Mouse (Mus musculus) C2C12 (cell line): ENCODE measurements around the gene Nup133. TPM values are rescaled to one million over a fixed set of nuclear protein-coding genes. Genes with fewer than 3 reads are reported as not detected.

Experiments
- H3K27me3 ChIP-seq: one replicate; pipeline ENCODE4 v1.6.1; 2011; ENCODE audit not compliant: control insufficient read depth, insufficient read depth, insufficient read length
- H3K36me3 ChIP-seq: one replicate; pipeline ENCODE4 v1.6.1; 2011; ENCODE audit not compliant: control insufficient read depth, insufficient read depth
- H3K4me3 ChIP-seq: one replicate; pipeline ENCODE4 v1.5.1; 2011; ENCODE audit warnings: mild to moderate bottlenecking, control low read depth; ENCODE audit not compliant: poor library complexity, insufficient read depth, severe bottlenecking
- H3K79me2 ChIP-seq: one replicate; pipeline ENCODE4 v1.6.1; 2011; ENCODE audit not compliant: control insufficient read depth, insufficient read depth
- H3K79me3 ChIP-seq: one replicate; pipeline ENCODE4 v1.6.1; 2011; ENCODE audit warnings: low read depth, control low read depth
- H3ac ChIP-seq: one replicate; pipeline ENCODE3; 2011; ENCODE audit warnings: low read depth; ENCODE audit not compliant: control insufficient read depth, insufficient read length
- CEBPB ChIP-seq: IDR thresholded peaks from one replicate; pipeline ENCODE4 v1.6.1; 2011; ENCODE audit warnings: low read depth, mild to moderate bottlenecking, control low read depth, moderate library complexity
- CTCF ChIP-seq: IDR thresholded peaks from one replicate; pipeline ENCODE4 v1.5.1; 2011; ENCODE audit not compliant: control insufficient read depth, insufficient read depth, insufficient read length
- FOSL1 ChIP-seq: IDR thresholded peaks from one replicate; pipeline ENCODE4 v1.8.0; 2011; ENCODE audit warnings: mild to moderate bottlenecking, low read length; ENCODE audit not compliant: poor library complexity, insufficient read depth, severe bottlenecking
- MAX ChIP-seq: IDR thresholded peaks from one replicate; pipeline ENCODE4 v1.6.1; 2011; ENCODE audit warnings: mild to moderate bottlenecking, control low read depth
- MYOD1 ChIP-seq: IDR thresholded peaks from one replicate; pipeline ENCODE4 v1.6.1; 2011; ENCODE audit warnings: low read depth; ENCODE audit not compliant: control insufficient read depth, insufficient read length
- MYOG ChIP-seq: IDR thresholded peaks from one replicate; pipeline ENCODE4 v1.6.1; 2011; ENCODE audit not compliant: control insufficient read depth, insufficient read length; ENCODE audit errors: extremely low read depth
- USF1 ChIP-seq: IDR thresholded peaks from one replicate; pipeline ENCODE4 v1.6.1; 2011; ENCODE audit warnings: low read depth, mild to moderate bottlenecking, control low read depth, moderate library complexity
- polyA plus RNA-seq: library from polyadenylated mRNA; unstranded; fragments of >200 nt; fragmentation: generic; extraction: Trizol; gene quantifications from one replicate; pipeline ENCODE4 v1.2.1, GENCODE M21; 2012; ENCODE audit warnings: missing spikeins

The Nup133 gene
- polyA plus RNA-seq, 1 experiment = 19.7 TPM

GRCm38 (mm10) chr8:123929026-123929425, 20.0 kb downstream of the Nup133 start:
- Histone ChIP-seq H3ac (no peak overlapping the region), H3K79me3 (no peaks in the 10 kb centered on the region), H3K4me3 (no peak overlapping the region), H3K36me3 (peaks cover 64% of the 10 kb centered on the region), H3K27me3 (no peaks in the 10 kb centered on the region), H3K79me2 (no peaks in the 10 kb centered on the region)
- TF ChIP-seq MYOG (no peak), CEBPB (no peak)

- Histone ChIP-seq H3K79me2 (no peaks in the 10 kb centered on the region), H3K36me3 (peaks cover 89% of the 10 kb centered on the region), H3K79me3 (no peaks in the 10 kb centered on the region), H3ac (no peak overlapping the region), H3K4me3 (no peak overlapping the region), H3K27me3 (no peaks in the 10 kb centered on the region)
- TF ChIP-seq CEBPB (no peak), CTCF (no peak), MYOG (no peak), FOSL1 (no peak), USF1 (no peak)
These were observed 23.4 kb downstream of the Nup133 start for GRCm38 (mm10) chr8:123925671-123926070.

- Histone ChIP-seq H3ac (no peak overlapping the region), H3K27me3 (no peaks in the 10 kb centered on the region), H3K79me3 (no peaks in the 10 kb centered on the region), H3K79me2 (no peaks in the 10 kb centered on the region), H3K36me3 (peaks cover 88% of the 10 kb centered on the region), H3K4me3 (no peak overlapping the region)
- peak; percentile 51 for TF ChIP-seq MAX
- TF ChIP-seq MYOD1 = no peak
- peak; percentile 90 for TF ChIP-seq CTCF
- TF ChIP-seq MYOG = no peak
- TF ChIP-seq FOSL1 = no peak
- TF ChIP-seq CEBPB = no peak
- no peak for TF ChIP-seq USF1
These were observed 24.3 kb downstream of the Nup133 start for GRCm38 (mm10) chr8:123924719-123925118.

GRCm38 (mm10) chr8:123914635-123915034, 34.4 kb downstream of the Nup133 start:
- no peaks in the 10 kb centered on the region for H3K79me3 ChIP-seq
- H3K36me3 ChIP-seq = peaks cover 79% of the 10 kb centered on the region
- H3K4me3 ChIP-seq = no peak overlapping the region
- no peak overlapping the region for H3ac ChIP-seq
- no peaks in the 10 kb centered on the region for H3K27me3 ChIP-seq
- no peak for TF ChIP-seq USF1
- TF ChIP-seq MYOD1 = no peak
- H3K79me2 ChIP-seq = no peaks in the 10 kb centered on the region

- Histone ChIP-seq H3K27me3 (no peaks in the 10 kb centered on the region), H3K36me3 (peaks cover 75% of the 10 kb centered on the region), H3K79me3 (no peaks in the 10 kb centered on the region), H3K79me2 (no peaks in the 10 kb centered on the region), H3ac (no peak overlapping the region), H3K4me3 (no peak overlapping the region)
- TF ChIP-seq MYOG (no peak), CEBPB (no peak)
These were observed 36.8 kb downstream of the Nup133 start for GRCm38 (mm10) chr8:123912265-123912664.

- TF ChIP-seq USF1 (no peak), FOSL1 (no peak), MYOD1 (no peak), MYOG (no peak), CEBPB (no peak), CTCF (no peak), MAX (no peak)
- Histone ChIP-seq H3K4me3 (no peak overlapping the region), H3K27me3 (no peaks in the 10 kb centered on the region), H3K36me3 (peaks cover 75% of the 10 kb centered on the region), H3ac (no peak overlapping the region), H3K79me3 (no peaks in the 10 kb centered on the region), H3K79me2 (no peaks in the 10 kb centered on the region)
These were observed 41.5 kb downstream of the Nup133 start for GRCm38 (mm10) chr8:123907604-123908003.

GRCm38 (mm10) chr8:123902653-123903052, 46.4 kb downstream of the Nup133 start:
- Histone ChIP-seq H3K79me2 (no peaks in the 10 kb centered on the region), H3K36me3 (peaks cover 63% of the 10 kb centered on the region), H3K27me3 (no peaks in the 10 kb centered on the region), H3ac (no peak overlapping the region), H3K79me3 (no peaks in the 10 kb centered on the region), H3K4me3 (no peak overlapping the region)
- TF ChIP-seq USF1 = no peak
- TF ChIP-seq MYOD1 = no peak
- no peak for TF ChIP-seq CTCF
- no peak for TF ChIP-seq MYOG
- no peak for TF ChIP-seq MAX
- no peak for TF ChIP-seq FOSL1
- TF ChIP-seq CEBPB = no peak
